Mouse (Mus musculus) pancreas, adult 10 weeks (tissue): ENCODE data around the gene Serpinb3c. TPM values are rescaled to one million over a fixed set of nuclear protein-coding genes. Genes with fewer than 3 reads are reported as not detected.

Experiments
- polyA plus RNA-seq: library from polyadenylated mRNA; stranded (reverse); fragments of 350-450 nt; fragmentation: Illumina TruSeq; extraction: RNeasy Lipid Tissue Mini Kit (QIAGEN cat#74804); gene quantifications from one replicate; pipeline ENCODE4 v1.2.3, GENCODE M21; 2015; ENCODE audit warnings: low read depth, low replicate concordance; ENCODE audit not compliant: insufficient read depth

Serpinb3c gene
- not detected for polyA plus RNA-seq

GRCm38 (mm10) chr1:107278261-107278660 is at the start of gene Serpinb3c, which contains the start of gene Serpinb3b:
Gene Serpinb3c, minus strand, starts transcription at chr1:107278371.
Gene Serpinb3b, minus strand, starts transcription at chr1:107278361.

Other genes starting within 250 kb of the Serpinb3c start
- gene Serpinb3a, start 226.1 kb downstream of the Serpinb3c start, polyA plus RNA-seq, result not detected
- gene Serpinb3d, start 194.9 kb downstream of the Serpinb3c start, polyA plus RNA-seq, result not detected
- gene Serpinb3b, start within 50 bp of the Serpinb3c start, polyA plus RNA-seq, result not detected
- gene Serpinb11, start 82.8 kb upstream of the Serpinb3c start, polyA plus RNA-seq, result not detected
- gene Serpinb7, start 121.3 kb upstream of the Serpinb3c start, polyA plus RNA-seq, result not detected
- gene Serpinb2, start 233.1 kb upstream of the Serpinb3c start, polyA plus RNA-seq, result not detected